Mouse (Mus musculus): ENCODE measurements around the gene Bag5.

DNA sequence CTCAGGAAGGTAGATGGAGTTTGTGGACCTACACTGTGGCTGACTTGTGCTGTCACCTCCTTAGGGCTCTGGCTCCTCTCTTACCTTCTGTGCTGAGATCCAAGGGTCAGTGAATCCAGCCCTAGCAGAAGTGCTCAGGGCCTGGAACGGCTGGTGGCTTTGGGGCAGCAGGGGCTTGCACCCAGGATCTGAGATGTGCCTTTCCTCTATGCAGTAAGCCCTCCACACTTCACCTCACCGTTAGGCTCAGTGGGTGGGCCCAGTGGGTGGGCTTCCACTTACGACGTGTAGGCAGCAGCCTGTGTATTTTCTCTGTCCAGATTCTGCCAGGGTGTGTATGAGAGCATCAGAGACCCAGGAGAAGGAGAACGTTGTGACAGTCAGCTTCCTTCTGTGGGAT is 19.9 kb upstream of the Bag5 start:
- TF ChIP-seq CTCF (IDR thresholded peaks at IDR 0.05; ENCODE audit: control insufficient read depth, insufficient read depth, insufficient read length) (no peak), MYOG (IDR thresholded peaks at IDR 0.05; ENCODE audit: control insufficient read depth, extremely low read depth, insufficient read length) (no peak), USF1 (IDR thresholded peaks at IDR 0.05; ENCODE audit: low read depth) (no peak)

All from C2C12 (cell line).